Mouse (Mus musculus): ENCODE data around the gene Nos1.

The Nos1 gene

DNA sequence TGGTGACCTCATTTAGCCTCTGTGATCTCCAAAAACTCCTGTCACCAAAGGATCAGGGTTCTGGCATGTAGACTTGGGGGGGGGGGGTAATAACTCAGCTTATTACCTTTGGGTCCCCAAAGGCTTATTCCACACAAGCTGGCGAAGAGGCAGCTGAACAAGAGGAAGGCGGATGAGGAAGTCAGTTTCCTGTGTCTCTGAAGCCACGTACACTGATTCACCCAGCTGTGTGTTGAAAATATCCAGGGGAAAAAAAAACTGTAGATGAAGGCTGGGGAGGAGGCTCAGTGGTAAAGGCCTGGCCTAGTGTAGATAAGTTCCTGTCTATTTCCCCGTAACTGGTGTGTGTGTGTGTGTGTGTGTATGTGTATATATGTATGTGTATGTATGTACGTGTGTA, 110.7 kb downstream of the Nos1 start:
- DNase-seq (ENCODE audit: extremely low read depth, low read depth, low spot score) = no peak

DNA sequence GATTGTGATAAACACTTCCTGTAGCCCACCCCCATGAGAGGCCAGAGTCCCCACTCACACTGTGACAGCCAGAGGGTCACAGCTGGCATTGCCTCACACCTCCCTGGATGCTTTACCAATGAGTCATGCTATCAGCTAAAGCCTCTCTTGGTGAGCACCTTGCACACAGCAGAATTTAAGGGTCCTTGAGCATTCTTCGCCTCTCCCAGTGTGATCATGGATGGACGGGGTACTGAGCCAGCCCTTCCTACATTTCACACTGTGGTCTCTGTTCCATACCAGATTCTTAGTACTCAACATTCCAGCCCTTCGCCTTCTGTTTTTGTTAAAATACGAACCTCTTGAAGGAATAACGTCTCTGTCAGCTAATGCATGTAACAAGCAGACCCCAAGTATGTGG, 113.2 kb downstream of the Nos1 start:
- no peak for DNase-seq (ENCODE audit: extremely low read depth, low read depth, low spot score)

DNA sequence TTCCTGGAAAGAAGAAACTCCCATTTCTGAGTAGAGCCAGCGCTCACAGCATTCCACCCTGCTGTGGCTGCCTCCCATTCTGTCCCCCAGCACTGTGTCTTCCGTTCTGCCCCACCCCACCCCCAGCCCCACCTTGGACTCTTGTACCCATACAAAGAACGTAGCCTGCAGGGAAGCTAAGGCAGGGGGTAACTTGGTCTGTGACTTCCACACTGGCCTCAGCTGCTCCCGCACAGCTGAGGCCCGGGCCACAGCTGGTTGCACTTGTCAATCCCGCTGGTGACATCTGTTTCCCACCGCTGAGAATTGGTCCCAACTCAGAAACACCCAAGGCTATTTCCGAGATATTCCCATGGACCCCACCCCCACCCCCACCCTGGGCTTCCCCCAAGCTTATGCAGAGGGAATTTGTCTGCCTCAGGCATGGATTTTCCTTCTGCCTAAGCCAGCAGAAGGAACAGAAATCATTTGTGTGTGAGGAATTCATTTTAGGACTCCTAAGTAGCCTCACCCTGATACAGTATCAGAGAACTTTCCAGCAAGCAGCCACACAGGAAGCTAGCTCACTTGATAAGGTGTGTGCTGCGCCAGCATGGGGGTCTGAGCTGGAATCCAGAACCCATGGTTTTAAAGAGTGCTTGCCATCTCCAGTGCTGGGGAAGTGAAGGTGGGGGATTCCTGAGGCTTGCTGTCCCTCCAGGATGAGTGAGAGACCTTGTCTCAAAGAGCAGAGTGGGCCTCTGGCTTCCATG, 117.4 kb downstream of the Nos1 start:
- DNase-seq (ENCODE audit: extremely low read depth, low read depth, low spot score) = no peak

DNA sequence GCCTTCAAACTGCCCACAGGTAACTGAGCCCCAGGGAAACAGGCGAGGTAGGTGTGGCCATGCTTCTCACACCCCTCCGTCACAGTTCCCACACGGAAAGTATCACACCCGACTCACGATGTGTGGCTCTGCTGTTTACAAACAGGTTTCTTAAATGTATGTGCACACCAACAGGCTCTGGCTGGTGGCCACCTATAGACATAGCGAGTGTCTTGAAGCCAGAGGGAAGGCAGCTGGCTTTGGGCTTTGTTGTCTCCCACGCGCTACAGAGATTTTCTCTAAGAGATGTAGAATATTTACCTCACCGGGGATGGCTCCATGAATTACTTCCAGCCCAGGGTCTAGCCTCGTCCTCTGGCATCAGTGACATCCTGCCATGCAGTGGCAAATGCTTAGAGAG, 118.5 kb downstream of the Nos1 start:
- no peak for DNase-seq (ENCODE audit: extremely low read depth, low read depth, low spot score)

- no peak for DNase-seq (ENCODE audit: extremely low read depth, low read depth, low spot score)
These were observed 120.3 kb downstream of the Nos1 start for GRCm38 (mm10) chr5:117900921-117901705.

DNA sequence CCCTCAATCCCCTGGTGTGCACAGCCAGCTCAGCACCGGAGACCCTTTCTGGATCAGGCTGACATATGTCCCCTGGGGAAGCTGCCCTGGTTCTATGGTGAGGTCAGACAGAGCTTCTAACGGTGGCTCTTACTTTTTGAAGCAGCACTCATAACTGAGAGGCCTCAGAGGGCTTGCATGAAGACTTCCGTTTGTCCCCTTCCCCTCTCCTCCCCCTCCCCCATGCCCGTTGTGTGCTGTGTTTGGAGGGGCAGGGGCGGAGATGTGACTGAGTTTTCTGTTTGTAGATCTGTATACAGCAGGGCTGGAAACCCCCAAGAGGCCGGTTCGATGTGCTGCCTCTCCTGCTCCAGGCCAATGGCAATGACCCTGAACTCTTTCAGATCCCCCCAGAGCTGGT, 122.7 kb downstream of the Nos1 start:
- DNase-seq (ENCODE audit: extremely low read depth, low read depth, low spot score) = no peak

DNA sequence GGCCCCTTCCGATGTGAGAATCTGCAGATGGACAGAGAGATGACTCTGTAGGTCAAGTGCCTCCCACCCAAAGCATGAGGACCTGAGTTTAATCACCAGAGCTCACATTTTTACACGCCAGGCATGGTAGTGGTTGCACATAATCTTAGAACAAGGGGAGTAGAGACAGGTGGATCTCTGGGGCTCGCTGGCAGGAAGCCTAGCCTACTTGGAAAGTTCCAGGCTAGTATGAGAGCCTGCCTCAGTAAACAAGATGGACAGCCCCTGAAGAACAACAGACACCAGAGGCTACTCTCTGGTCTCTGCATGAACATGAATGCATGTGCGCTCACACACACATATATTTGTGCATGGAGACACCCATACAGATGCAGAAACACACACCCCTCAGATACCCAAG, 124.9 kb downstream of the Nos1 start:
- DNase-seq (ENCODE audit: extremely low read depth, low read depth, low spot score) = no peak

GRCm38 (mm10) chr5:117909524-117909923, 128.7 kb downstream of the Nos1 start:
- no peak for DNase-seq (ENCODE audit: extremely low read depth, low read depth, low spot score)

GRCm38 (mm10) chr5:117916349-117916748, 135.5 kb downstream of the Nos1 start:
- DNase-seq (ENCODE audit: extremely low read depth, low read depth, low spot score) = no peak

DNA sequence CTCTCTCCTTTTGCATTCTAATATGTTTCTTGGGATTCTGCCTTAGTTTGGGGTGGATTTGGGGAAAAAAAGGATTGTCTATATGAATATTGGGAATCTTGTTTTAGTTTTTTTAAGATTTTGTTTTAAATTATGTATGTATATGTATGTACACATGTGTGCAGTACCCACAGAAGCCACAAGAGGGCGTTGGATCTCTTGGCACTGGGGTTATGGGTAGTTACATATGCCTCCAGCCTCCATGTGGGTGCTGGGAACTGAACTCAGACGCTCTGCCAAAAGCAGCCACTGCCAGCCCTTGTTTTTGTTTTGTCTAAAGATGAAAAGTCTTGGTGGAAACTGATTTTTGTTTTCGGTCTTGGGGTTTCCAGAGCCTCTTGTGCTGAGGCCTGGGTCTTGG, 136.1 kb downstream of the Nos1 start:
- DNase-seq (ENCODE audit: extremely low read depth, low read depth, low spot score) = no peak

- no peak for DNase-seq (ENCODE audit: extremely low read depth, low read depth, low spot score)
These were observed 141.1 kb downstream of the Nos1 start for GRCm38 (mm10) chr5:117921786-117922528.

DNA sequence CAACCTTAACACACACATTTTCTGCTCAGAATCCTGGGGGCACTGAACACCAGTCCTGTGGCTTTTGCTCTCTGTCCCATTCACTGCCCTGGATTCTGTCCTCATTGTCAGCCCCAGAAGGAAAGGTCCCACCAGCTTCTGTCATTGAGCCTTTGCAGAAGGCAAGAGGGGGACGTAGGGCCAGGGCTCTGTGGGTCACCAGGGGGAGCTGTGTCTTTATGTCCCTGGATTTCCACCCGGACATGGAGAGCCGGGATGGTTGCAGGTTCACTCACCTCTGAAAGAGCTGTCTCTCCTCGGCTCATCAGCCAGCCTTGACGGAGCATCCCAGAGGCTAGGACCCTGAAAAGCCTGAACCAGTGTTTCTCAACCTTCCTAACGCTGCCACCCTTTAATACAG, 142.9 kb downstream of the Nos1 start:
- no peak for DNase-seq (ENCODE audit: extremely low read depth, low read depth, low spot score)

GRCm38 (mm10) chr5:117928553-117928952, 147.7 kb downstream of the Nos1 start:
- no peak for DNase-seq (ENCODE audit: extremely low read depth, low read depth, low spot score)

DNA sequence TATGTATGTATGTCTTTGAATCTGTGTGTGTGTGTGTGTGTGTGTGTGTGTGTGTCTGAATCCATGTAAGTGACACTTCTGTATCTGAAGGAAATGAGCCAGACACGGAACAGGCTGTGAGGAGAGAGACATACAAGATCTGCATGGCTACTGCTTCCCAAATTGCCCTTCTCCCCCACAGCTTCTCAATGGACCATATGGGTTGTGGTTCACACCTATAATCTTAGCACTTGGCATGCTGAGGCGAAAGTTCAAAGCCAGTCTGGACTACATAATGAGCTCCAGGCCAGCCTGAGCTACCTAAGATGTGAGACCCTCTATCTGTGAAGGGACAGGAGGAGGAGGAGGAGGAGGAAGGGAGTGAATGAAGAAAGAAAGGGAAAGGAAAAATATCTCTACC, 151.4 kb downstream of the Nos1 start:
- DNase-seq (ENCODE audit: extremely low read depth, low read depth, low spot score) = no peak

DNA sequence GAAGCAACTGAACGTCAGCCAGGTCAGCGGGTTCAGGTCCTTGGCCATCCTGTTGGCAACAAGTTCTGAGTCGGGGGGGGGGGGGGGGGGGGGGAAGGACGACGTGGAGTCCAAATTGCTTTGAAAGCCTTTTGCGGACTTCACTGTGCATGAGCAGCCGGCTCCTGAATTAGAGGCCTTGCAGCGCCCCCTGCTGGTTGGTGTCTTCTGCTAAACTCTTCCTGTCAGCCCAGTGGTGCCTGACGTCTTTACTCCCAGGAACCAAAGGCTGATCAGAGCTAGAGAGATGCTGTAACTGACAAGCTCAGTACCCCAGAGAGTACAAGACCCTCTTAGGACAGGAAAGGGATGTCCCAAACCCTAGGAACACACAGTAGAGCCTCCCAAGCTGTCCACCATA, 152.0 kb downstream of the Nos1 start:
- no peak for DNase-seq (ENCODE audit: extremely low read depth, low read depth, low spot score)

DNA sequence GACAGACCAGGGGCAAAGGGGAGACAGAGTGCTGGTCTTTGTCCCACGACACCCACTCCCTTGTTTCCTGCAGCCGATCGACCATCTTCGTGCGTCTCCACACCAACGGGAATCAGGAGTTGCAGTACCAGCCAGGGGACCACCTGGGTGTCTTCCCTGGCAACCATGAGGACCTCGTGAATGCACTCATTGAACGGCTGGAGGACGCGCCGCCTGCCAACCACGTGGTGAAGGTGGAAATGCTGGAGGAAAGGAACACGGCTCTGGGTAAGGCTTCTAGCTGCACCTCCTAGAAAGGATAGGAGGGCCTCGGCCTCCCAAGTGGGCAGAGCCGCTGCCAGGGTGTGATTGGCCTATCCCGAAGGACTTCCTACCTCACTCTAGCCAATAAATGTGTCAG, 155.5 kb downstream of the Nos1 start:
- no peak for DNase-seq (ENCODE audit: extremely low read depth, low read depth, low spot score)

DNA sequence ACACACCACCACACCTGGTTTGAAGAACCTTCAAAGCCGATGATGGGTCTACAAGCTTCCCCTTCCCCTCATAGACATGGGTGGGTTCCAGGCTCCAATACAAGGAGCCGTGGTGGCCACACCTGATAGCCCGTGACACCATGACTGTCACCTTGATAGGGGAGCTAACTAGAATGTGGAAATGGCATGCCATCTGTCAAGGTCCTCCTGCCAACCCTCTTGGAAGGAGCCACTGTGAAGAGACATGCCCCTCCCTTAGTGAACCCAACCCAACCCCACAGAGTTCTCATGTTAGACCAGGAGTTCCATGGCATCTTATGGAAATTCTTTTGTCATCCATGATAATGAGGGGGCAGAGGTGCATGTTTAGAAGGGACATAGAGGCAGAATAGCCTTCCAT, 156.4 kb downstream of the Nos1 start:
- DNase-seq (ENCODE audit: extremely low read depth, low read depth, low spot score) = no peak

GRCm38 (mm10) chr5:117938182-117938581, 157.3 kb downstream of the Nos1 start:
- no peak for DNase-seq (ENCODE audit: extremely low read depth, low read depth, low spot score)

DNA sequence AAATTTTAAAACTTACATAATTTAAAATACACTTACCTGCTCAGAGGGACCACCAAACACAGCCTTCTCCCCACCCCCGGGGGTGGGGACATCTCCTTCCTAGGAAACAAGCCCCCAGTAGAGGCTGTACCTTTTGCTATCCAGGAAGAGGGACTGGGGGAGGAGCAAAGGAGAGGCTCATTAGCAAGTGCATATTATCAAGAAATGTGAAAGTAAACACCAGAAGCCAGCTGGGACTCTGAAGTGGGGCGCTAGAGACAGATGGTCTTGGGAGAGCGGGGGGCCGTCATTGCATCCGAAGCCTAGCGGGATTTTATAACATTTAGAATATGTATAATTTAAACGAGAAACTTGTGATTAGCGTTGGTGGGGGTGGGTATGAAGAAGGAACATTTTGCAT, 158.6 kb downstream of the Nos1 start:
- DNase-seq (ENCODE audit: extremely low read depth, low read depth, low spot score) = no peak

DNA sequence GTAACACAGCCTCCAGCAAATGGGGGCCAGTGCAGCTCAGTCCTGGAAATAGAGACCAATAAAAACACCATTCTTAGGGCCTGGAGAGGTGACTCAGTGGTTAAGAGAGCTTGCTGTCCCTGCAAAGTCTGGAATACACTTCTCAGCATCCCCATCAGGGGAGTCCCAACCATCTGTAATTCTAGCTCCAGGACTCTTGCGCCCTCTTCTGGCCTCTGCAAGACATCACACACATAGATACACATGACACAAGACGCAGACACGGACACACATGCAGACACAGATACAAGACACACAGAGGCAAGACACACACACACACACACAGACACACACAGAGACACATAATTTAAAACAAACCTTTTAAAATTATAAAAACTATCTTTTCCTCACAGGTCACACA, 160.7 kb downstream of the Nos1 start:
- DNase-seq (ENCODE audit: extremely low read depth, low read depth, low spot score) = no peak

GRCm38 (mm10) chr5:117946605-117947004, 165.8 kb downstream of the Nos1 start:
- DNase-seq (ENCODE audit: extremely low read depth, low read depth, low spot score) = no peak

GRCm38 (mm10) chr5:117949393-117949792, 168.6 kb downstream of the Nos1 start:
- DNase-seq (ENCODE audit: extremely low read depth, low read depth, low spot score) = no peak
